Mouse (Mus musculus) T-cell, adult 66 days (primary cell): ENCODE measurements around the gene Olfr639. TPM values are rescaled to one million over a fixed set of nuclear protein-coding genes. Genes with fewer than 3 reads are reported as not detected.

Experiments
- total RNA-seq, 2 experiments: library from RNA; stranded (reverse); gene quantifications; 3 replicates in 1 of 2; 4 replicates in 1 of 2; pipeline ENCODE4 v1.2.4; 2023

Olfr639 gene
- under 1 TPM; 0.09 to 0.12 TPM for total RNA-seq

DNA sequence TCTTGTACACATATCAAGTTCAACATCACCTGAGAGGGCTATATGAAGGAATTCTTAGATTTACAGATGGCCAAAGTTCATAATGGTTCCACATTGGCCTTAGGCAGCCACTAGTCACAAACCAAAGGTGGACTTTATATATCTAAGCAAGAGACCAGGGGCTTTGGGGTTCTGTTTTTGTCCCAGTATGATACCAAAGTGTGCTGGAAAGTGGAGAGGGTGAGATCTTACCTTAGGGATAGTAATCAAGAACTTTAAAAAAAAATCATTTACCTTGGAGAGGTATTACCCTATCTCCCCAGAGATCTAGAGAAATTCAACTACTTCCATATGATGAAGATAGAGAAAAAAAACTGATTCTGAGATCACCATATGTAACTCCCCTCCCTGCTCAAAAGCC is at the start of gene Olfr639:
TSS of gene Olfr639 (minus strand) at position 101 of the 400 bp plus-strand sequence.

DNA sequence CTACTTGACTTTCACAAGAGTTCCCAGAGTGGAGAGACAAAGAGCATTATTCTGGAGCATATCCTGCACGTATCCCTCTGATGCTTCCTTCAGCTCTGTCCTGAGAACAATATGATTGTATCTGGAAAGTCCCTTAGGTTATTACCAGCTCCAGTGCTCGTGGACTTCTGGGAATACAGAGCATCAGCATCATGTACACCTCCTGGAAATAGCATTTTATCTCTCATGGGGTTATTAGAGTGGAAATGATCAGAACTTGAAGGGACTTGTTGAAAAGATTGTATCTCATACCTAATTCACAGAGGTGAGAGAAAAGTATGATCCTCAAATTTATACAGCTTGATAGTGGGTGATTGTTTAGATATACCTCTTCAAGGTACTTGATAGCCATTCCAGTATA is 44.2 kb upstream of the Olfr639 start, which contains the start of gene 4930516K23Rik:
TSS of gene 4930516K23Rik (minus strand) at position 101 of the 400 bp plus-strand sequence.

DNA sequence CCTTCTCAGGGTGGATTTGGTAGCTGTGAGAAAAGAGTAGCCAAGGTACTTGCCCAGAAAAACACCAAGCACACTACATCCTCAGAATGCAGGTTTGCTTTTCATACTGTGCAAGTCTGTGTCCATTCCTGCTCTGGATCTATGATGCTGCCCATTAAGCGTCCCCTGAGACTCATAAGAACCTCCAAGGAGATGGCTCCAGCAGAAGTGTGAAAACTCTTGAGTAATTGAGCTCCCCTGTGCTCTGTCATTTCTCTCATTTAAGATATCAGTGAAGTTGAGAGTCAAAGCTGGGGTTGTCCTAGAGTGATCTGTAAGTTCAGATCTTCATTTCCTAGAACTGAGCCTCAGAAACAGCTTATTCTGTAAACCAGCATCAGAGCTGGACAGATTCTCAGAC is 35.5 kb upstream of the Olfr639 start, which contains the start of gene Olfr642:
TSS of gene Olfr642 (minus strand) at position 101 of the 400 bp plus-strand sequence.

DNA sequence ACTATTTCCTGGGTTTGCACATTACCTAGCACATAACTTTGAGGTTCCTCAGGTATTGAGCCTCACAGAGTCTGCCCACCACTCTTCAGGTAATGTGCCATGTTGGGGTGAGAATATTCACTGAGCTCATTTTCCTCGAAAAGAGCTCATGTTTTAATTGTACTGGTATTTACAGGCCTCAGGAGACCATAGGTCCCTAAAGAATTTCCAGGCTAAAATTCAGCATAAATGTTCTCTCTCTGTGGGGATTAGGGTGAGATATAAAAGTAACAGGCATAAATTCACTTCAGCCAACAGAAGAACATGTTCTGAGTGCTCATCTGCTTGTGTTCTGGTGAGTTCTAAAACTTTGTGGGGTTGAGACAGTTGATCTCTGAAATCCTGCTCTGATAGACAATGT is 18.0 kb upstream of the Olfr639 start, which contains the start of gene Olfr641:
TSS of gene Olfr641 (plus strand) at position 301 of the 400 bp plus-strand sequence.

DNA sequence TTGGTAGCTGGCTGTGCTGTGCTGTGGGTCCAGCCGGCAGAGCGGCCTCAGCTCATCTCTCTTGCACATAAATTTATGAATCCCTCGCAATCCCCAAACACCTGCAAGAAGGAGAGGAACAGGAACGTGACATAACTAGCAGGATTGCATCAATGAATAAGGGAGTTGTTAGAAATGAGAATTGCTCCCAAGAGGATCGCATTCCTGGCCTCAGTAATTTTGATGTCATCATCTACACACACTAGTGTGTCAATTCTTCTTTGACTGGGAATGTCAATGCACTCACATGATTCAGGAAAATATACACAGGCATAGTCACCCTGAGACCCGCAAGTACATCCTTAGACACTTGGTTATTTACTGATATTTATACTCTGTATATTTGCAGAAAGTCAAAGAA is 8.4 kb upstream of the Olfr639 start, which contains the start of gene Olfr640:
TSS of gene Olfr640 (minus strand) at position 101 of the 400 bp plus-strand sequence.

DNA sequence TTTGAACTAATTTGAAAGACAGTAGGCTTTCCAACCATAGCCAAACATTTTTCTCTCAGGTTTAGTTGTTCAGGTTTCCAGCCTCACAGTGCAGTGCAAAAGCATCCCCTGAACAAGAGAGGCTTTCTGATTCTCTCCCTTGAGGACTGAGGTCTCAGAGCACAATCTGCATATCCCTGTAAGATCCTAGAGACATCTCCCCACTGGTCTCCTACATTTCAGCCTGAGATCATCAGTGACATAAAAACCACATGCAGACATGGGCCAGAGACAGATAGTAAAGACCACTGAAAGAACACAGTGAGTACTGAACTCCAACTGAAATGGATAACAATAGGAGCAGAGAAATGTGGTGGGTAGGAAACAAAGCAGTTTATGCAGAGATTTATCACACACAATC is 18.7 kb downstream of the Olfr639 start, which contains the start of gene Olfr638:
TSS of gene Olfr638 (plus strand) at position 301 of the 400 bp plus-strand sequence.

DNA sequence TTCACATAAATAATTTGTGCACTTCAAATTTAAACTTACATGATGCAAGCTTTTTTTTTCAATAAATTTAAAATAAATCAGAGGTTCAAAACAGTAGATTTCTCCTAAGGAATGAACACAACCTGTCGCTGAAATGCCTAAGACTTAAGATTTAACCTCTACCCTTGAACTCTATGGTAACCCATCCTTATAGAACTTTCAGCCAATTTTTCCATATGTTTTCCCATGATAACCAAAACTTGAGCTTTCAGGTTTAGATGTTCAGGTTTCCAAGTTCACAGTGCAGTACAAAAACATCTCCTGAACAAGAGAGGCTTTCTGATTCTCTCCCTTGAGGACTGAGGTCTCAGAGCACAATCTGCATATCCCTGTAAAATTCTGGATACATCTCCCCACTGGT is 46.3 kb downstream of the Olfr639 start, which contains the start of gene Olfr635:
TSS of gene Olfr635 (plus strand) at position 301 of the 400 bp plus-strand sequence.

Other genes with a start within 250 kb of the Olfr639 start
- not detected for gene Olfr69, start 245.7 kb downstream of the Olfr639 start, total RNA-seq
- not detected for gene Olfr68, start 237.6 kb downstream of the Olfr639 start, total RNA-seq
- not detected for gene Olfr67, start 225.5 kb downstream of the Olfr639 start, total RNA-seq
- 1 to 10 TPM; 2.3 to 5.7 TPM for gene Hbb-bt, start 203.3 kb downstream of the Olfr639 start, total RNA-seq
- gene Hbb-bs, start 189.2 kb downstream of the Olfr639 start, total RNA-seq, result 10 to 100 TPM; 12.5 to 53.2 TPM
- gene Hbb-bh2, start 176.8 kb downstream of the Olfr639 start, total RNA-seq, result not detected
- not detected for gene Hbb-bh1, start 174.1 kb downstream of the Olfr639 start, total RNA-seq
- not detected for gene Hbb-y, start 164.1 kb downstream of the Olfr639 start, total RNA-seq
- not detected for gene Olfr66, start 131.1 kb downstream of the Olfr639 start, total RNA-seq
- not detected for gene Olfr64, start 122.8 kb downstream of the Olfr639 start, total RNA-seq
- gene Olfr65, start 113.8 kb downstream of the Olfr639 start, total RNA-seq, result not detected
- not detected for gene Olfr631, start 88.5 kb downstream of the Olfr639 start, total RNA-seq
- gene Olfr632, start 83.0 kb downstream of the Olfr639 start, total RNA-seq, result not detected
- not detected for gene Olfr633, start 72.9 kb downstream of the Olfr639 start, total RNA-seq
- not detected for gene Olfr635, start 46.2 kb downstream of the Olfr639 start, total RNA-seq
- gene Olfr638, start 18.6 kb downstream of the Olfr639 start, total RNA-seq, result not detected
- gene Olfr640, start 8.3 kb upstream of the Olfr639 start, total RNA-seq, result not detected
- gene Olfr641, start 18.1 kb upstream of the Olfr639 start, total RNA-seq, result not detected
- not detected for gene Olfr642, start 35.4 kb upstream of the Olfr639 start, total RNA-seq
- gene 4930516K23Rik, start 44.1 kb upstream of the Olfr639 start, total RNA-seq, result not detected
- not detected for gene Olfr644, start 54.6 kb upstream of the Olfr639 start, total RNA-seq
- not detected for gene Olfr645, start 68.2 kb upstream of the Olfr639 start, total RNA-seq
- not detected for gene Olfr646, start 87.6 kb upstream of the Olfr639 start, total RNA-seq
- not detected for gene Ubqln5, start 112.5 kb upstream of the Olfr639 start, total RNA-seq
- not detected for gene Olfr643, start 120.1 kb upstream of the Olfr639 start, total RNA-seq
- not detected for gene Ubqln3, start 126.0 kb upstream of the Olfr639 start, total RNA-seq
- not detected for gene Ubqlnl, start 133.3 kb upstream of the Olfr639 start, total RNA-seq
- not detected for gene Olfm5, start 147.5 kb upstream of the Olfr639 start, total RNA-seq
- not detected for gene Olfr648, start 166.1 kb upstream of the Olfr639 start, total RNA-seq
- not detected for gene Olfr649, start 178.7 kb upstream of the Olfr639 start, total RNA-seq
- gene Trim6, start 201.5 kb upstream of the Olfr639 start, total RNA-seq, result not detected
- gene Trim34a, start 227.2 kb upstream of the Olfr639 start, total RNA-seq, result 10 to 100 TPM; 26.0 to 33.9 TPM